Mouse (Mus musculus): ENCODE results near the gene Wwox. TPM values are rescaled to one million over a fixed set of nuclear protein-coding genes. Genes with fewer than 3 reads are reported as not detected.

The Wwox gene
- total and polyA plus RNA-seq, 3 experiments = 7.8 to 11.5 (median 9.1) TPM

GRCm38 (mm10) chr8:115066550-115067058, 627.1 kb downstream of the Wwox start:
- no peak overlapping the region for H3K4me2 ChIP-seq (ENCODE audit: insufficient read depth, low read depth, poor library complexity, severe bottlenecking)
- dilution Hi-C loops (cut with MboI; ENCODE audit: extremely low pct_ligation_motif_present, extremely low pct_unique_long_range_greater_than_20kb, low sequenced_read_pairs) (no loop called here), in situ Hi-C loops (cut with MboI; ENCODE audit: low pct_ligation_motif_present, low pct_unique_long_range_greater_than_20kb, low sequenced_read_pairs) (no loop called here)
- no peaks in the 10 kb centered on the region for H3K9me3 ChIP-seq (replicated peaks; ENCODE audit: low read length)
- H3K27ac ChIP-seq (ENCODE audit: insufficient read depth, low read depth) = no peak overlapping the region
- no peak overlapping the region for H3K4me3 ChIP-seq (replicated peaks in 1 of 3; ENCODE audit: low read depth in 2 of 3, low read length in 2 of 3, poor library complexity in 1 of 3)
- H3K9ac ChIP-seq (ENCODE audit: insufficient read depth, low read depth) = no peak overlapping the region
- no peaks in the 10 kb centered on the region for H3K27me3 ChIP-seq (replicated peaks)
- no peak for DNase-seq (ENCODE audit: extremely low read depth)
- H3K4me1 ChIP-seq (ENCODE audit: control insufficient read depth in 1 of 2, insufficient read depth in 2 of 2) = peaks cover 0 to 10% of the 10 kb centered on the region in 2 experiments; a peak in 2 of 4 replicates
- no peak for TF ChIP-seq TCF12 (IDR thresholded peaks at IDR 0.05; ENCODE audit: low read depth, low read length)
- no peaks in the 10 kb centered on the region for H3K79me2 ChIP-seq (replicated peaks; ENCODE audit: control insufficient read depth, extremely low read depth, insufficient read depth, poor library complexity, severe bottlenecking)
- no peaks in the 10 kb centered on the region for H3K36me3 ChIP-seq (replicated peaks in 1 of 2; ENCODE audit: control insufficient read depth in 1 of 2, insufficient read depth in 1 of 2, low read length in 1 of 2)

- Histone ChIP-seq H3K4me2 (ENCODE audit: insufficient read depth, low read depth, poor library complexity, severe bottlenecking) (no peak overlapping the region), H3K9ac (ENCODE audit: insufficient read depth, low read depth) (no peak overlapping the region), H3K79me2 (replicated peaks; ENCODE audit: control insufficient read depth, extremely low read depth, insufficient read depth, poor library complexity, severe bottlenecking) (no peaks in the 10 kb centered on the region), H3K27me3 (replicated peaks) (no peaks in the 10 kb centered on the region), H3K4me1 (ENCODE audit: control insufficient read depth in 1 of 2, insufficient read depth in 2 of 2) (peaks cover 0 to 10% of the 10 kb centered on the region in 2 experiments; a peak in 2 of 4 replicates), H3K27ac (ENCODE audit: insufficient read depth, low read depth) (no peak overlapping the region), H3K9me3 (replicated peaks; ENCODE audit: low read length) (no peaks in the 10 kb centered on the region), H3K4me3 (replicated peaks in 1 of 3; ENCODE audit: low read depth in 2 of 3, low read length in 2 of 3, poor library complexity in 1 of 3) (no peak overlapping the region), H3K36me3 (replicated peaks in 1 of 2; ENCODE audit: control insufficient read depth in 1 of 2, insufficient read depth in 1 of 2, low read length in 1 of 2) (no peaks in the 10 kb centered on the region)
- no peak for DNase-seq (ENCODE audit: extremely low read depth)
- dilution Hi-C loops (cut with MboI; ENCODE audit: extremely low pct_ligation_motif_present, extremely low pct_unique_long_range_greater_than_20kb, low sequenced_read_pairs) (no loop called here), in situ Hi-C loops (cut with MboI; ENCODE audit: low pct_ligation_motif_present, low pct_unique_long_range_greater_than_20kb, low sequenced_read_pairs) (no loop called here)
- no peak for TF ChIP-seq ZKSCAN1 (IDR thresholded peaks at IDR 0.05; ENCODE audit: borderline replicate concordance, low read depth, low read length)
- TF ChIP-seq NRF1 (IDR thresholded peaks at IDR 0.05; ENCODE audit: low read depth, low read length) = no peak
- TF ChIP-seq MAFK (IDR thresholded peaks at IDR 0.05; ENCODE audit: insufficient replicate concordance, low read length) = no peak
- TF ChIP-seq SIN3A (IDR thresholded peaks at IDR 0.05; ENCODE audit: low read length) = no peak
Observed at GRCm38 (mm10) chr8:115068723-115069122, 629.3 kb downstream of the Wwox start.

- H3K9me3 ChIP-seq (replicated peaks; ENCODE audit: low read length) = no peaks in the 10 kb centered on the region
- H3K27ac ChIP-seq (ENCODE audit: insufficient read depth, low read depth) = no peak overlapping the region
- H3K4me1 ChIP-seq (ENCODE audit: control insufficient read depth in 1 of 2, insufficient read depth in 2 of 2) = peaks cover 0 to 10% of the 10 kb centered on the region in 2 experiments; a peak in 2 of 4 replicates
- no peaks in the 10 kb centered on the region for H3K36me3 ChIP-seq (replicated peaks in 1 of 2; ENCODE audit: control insufficient read depth in 1 of 2, insufficient read depth in 1 of 2, low read length in 1 of 2)
- no peaks in the 10 kb centered on the region for H3K27me3 ChIP-seq (replicated peaks)
- no peaks in the 10 kb centered on the region for H3K79me2 ChIP-seq (replicated peaks; ENCODE audit: control insufficient read depth, extremely low read depth, insufficient read depth, poor library complexity, severe bottlenecking)
- in situ Hi-C loops (cut with MboI; ENCODE audit: low pct_ligation_motif_present, low pct_unique_long_range_greater_than_20kb, low sequenced_read_pairs) (no loop called here), dilution Hi-C loops (cut with MboI; ENCODE audit: extremely low pct_ligation_motif_present, extremely low pct_unique_long_range_greater_than_20kb, low sequenced_read_pairs) (no loop called here)
- no peak overlapping the region for H3K4me3 ChIP-seq (replicated peaks in 1 of 3; ENCODE audit: low read depth in 2 of 3, low read length in 2 of 3, poor library complexity in 1 of 3)
- no peak overlapping the region for H3K4me2 ChIP-seq (ENCODE audit: insufficient read depth, low read depth, poor library complexity, severe bottlenecking)
- TF ChIP-seq NELFE (IDR thresholded peaks at IDR 0.05; ENCODE audit: low read depth, low read length) (no peak), NRF1 (IDR thresholded peaks at IDR 0.05; ENCODE audit: low read depth, low read length) (no peak), MYC (IDR thresholded peaks at IDR 0.05; ENCODE audit: low read depth, low read length) (no peak), RCOR1 (conservative IDR thresholded peaks at IDR 0.05; ENCODE audit: low read depth, low read length) (no peak), POLR2AphosphoS2 (IDR thresholded peaks at IDR 0.05; ENCODE audit: low read depth, low read length) (no peak), MAFK (IDR thresholded peaks at IDR 0.05; ENCODE audit: insufficient replicate concordance, low read length) (no peak), GABPA (IDR thresholded peaks at IDR 0.05; ENCODE audit: insufficient replicate concordance, low read depth, low read length) (no peak)
- peak; percentile 9 for DNase-seq (ENCODE audit: extremely low read depth)
- H3K9ac ChIP-seq (ENCODE audit: insufficient read depth, low read depth) = no peak overlapping the region
Observed at GRCm38 (mm10) chr8:115070225-115070624, 630.8 kb downstream of the Wwox start.
